Mouse (Mus musculus) E14TG2a.4 (cell line): Measurements from ENCODE around the gene Ppm1j.

Source experiments
- CTCF ChIP-seq: conservative IDR thresholded peaks from 2 replicates; pipeline ENCODE4 v1.5.1; 2014; ENCODE audit warnings: low read length
- POU5F1 ChIP-seq: IDR thresholded peaks from 2 replicates; pipeline ENCODE4 v1.6.1; 2014; ENCODE audit warnings: low read length, borderline replicate concordance

GRCm38 (mm10) chr3:104785284-104785683, 4.4 kb downstream of the Ppm1j start:
- TF ChIP-seq CTCF = no peak
- TF ChIP-seq POU5F1 = no peak
